Mouse (Mus musculus) urinary bladder, adult 18-20 months (tissue): ENCODE data around the gene Arsb.

Experiments
- DNase-seq, 2 experiments: peaks; one replicate each; pipeline ENCODE4 v3.0.0; 2022; ENCODE audit warnings: low spot score in 2 of 2, mixed read lengths in 2 of 2

The Arsb gene

DNA sequence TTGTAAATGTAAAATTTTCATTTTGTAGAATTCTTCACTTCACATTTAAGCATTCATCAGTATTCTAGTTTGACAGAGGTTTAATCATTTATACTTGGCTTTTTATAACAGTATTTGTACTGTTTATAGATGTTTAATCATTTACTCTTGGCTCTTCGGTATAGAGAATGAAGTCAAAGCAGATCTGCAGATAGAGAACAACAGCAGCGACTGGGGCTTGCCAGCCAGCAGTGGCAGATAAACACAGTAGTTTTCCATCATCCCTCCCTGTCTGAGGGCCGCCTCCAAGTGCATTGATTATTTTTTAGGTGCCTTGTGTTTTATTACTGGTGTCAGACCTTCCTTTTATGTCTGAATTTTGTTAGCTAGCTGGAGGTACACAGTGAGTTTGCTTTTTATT lies 118.6 kb downstream of the Arsb start:
- DNase-seq, result no peak

DNA sequence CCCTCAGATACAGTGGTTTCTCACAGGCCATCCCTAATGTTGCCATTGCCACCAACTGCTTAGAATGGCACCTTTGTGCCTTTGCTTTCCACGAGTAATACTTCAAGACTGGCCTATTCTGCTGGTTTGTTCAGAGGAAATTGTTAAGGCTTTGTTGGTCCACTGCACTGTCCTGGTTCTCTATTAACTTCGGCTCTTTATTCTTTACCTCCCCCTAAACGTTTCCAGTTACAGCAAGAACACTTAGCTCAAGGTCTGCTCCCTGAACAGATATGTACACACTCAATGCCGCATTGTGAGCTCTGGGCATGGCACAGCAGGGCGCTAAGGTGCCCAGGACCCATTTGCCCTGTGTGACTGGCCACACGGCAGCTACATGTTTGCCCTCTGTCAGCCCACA lies 119.8 kb downstream of the Arsb start:
- DNase-seq, result no peak

DNA sequence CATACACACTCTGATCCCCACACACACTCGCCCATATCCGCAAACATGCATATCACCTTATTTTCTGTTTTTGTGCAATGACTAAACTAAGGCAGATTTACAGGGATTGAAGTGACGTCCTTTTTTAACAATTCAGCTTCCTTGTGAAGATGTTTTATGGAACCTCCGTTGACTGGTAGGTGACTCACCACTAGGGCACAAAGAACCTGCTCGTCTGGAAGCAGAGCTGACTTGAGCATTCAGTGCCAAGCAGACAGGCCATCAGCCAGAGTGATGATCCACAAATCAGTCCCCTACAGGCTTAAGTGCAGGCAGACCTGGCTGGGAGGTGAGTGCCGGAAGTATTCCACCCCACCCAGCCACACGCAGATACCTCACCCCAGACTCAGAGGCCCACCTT lies 120.7 kb downstream of the Arsb start:
- no peak for DNase-seq

DNA sequence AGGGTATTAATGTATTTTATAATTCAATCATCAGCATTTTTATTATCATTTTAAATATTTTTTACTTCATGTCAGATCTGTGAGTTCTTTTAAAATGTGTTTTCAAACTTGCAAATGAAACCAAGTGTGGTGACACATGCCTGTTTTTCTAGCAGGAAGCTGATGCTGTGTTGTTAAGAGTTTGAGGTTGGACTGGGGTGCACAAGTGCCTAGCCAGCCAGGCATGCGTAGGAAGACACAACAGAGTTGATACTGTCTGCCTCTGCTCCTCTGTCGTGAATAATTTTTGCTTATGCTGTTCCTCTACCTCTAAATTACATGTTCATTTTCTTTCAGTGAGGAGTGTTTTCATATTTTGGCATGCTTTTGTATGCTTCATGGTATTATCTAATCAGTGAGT lies 122.7 kb downstream of the Arsb start:
- no peak for DNase-seq

DNA sequence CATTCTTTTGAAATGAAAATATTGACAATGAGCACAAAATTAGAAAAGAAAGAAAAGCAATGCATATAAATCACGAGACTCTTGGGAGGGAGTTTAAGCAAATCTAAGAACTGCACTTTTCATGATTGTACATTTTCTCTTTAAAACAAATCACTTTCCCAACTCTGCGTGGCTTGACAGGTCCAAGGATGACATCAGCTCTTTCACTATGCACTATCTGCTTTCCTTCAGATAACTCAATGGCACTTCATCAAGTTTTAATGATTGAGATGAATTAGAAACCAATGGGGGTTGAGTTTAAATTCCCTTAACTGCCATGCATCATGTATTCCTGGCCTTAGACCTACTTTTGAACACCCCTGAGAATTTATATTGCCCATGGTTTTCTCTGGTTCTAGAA lies 124.0 kb downstream of the Arsb start:
- DNase-seq, result no peak

DNA sequence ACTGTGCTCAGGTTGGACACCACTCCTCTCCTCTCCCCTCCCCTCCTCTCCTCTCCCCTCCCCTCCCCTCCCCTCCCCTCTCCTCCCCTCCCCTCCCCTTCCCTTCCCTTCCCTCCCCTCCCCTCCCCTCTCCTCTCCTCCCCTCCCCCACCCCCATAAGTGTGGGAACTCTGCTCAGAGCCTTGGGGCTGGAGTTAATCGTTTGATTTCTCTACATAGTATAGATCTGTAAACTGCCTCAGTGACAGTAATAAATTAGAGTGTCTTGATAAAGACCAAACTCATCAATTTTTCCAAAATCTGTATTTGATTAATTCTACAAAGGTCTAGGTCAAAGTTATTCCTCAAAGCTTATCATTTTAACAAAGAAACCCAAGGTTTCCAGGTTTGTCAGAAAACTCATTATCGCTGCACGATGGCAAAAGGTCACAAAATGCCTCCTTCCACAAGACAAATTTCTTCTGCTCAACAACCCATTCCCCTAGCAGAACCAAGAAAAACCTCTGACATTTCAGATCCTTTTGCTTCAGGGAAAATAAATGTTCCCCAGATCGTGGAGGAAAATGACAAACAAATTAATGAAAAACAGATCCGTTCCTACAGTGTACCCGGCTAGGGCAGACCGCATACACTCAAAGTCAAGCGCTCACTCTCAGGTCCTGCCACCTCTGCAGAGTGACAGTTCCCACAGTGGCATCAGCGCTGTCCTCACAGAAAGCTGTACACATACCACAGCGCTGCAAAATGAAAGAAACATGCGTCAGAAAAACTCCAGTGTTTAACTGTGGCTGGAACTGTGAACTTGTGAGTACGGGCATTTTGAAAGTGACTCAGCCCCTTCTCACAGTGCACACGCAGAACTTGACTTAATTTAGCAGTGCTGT lies 126.8 kb downstream of the Arsb start:
- DNase-seq, result no peak

DNA sequence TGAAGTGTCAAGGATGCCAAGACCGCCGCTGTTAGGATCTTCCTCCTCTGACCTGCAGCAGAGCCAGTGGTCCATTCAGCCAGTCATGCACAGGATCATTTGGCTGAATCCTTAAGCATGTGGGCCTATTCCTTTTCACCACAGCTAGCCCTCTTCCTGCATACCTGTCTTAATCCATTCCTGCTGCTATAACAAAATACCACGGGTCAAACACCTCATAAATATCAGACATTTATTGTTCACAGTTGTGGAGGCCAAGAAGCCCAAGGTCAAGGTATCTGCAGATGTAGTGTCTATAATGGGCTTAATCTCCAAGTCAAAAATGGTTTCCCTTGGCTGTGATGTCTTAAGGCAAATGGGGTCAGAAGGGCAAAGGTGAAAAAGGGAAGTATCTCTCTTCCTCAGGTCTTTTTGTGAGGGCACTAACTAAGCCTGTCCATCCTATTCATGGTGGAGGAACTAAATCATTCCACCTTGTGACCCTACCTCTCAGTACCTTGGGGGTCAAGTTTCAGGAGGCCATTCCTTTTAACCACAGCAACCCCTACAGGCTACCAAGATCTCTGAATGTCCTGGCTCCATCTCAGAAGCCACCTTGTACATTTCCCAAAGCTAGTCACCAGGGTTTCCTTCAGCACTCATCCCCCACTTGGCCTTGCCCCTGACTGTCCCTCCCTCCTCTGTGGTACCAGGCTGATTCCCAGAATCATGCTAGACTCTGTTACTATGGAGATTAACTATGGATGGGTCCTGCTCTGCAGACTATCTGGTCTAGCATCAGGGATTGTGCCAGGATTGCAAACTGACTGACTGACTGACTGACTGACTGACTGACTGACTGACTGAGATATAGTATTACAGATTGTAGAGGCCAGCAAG lies 128.2 kb downstream of the Arsb start:
- no peak for DNase-seq

DNA sequence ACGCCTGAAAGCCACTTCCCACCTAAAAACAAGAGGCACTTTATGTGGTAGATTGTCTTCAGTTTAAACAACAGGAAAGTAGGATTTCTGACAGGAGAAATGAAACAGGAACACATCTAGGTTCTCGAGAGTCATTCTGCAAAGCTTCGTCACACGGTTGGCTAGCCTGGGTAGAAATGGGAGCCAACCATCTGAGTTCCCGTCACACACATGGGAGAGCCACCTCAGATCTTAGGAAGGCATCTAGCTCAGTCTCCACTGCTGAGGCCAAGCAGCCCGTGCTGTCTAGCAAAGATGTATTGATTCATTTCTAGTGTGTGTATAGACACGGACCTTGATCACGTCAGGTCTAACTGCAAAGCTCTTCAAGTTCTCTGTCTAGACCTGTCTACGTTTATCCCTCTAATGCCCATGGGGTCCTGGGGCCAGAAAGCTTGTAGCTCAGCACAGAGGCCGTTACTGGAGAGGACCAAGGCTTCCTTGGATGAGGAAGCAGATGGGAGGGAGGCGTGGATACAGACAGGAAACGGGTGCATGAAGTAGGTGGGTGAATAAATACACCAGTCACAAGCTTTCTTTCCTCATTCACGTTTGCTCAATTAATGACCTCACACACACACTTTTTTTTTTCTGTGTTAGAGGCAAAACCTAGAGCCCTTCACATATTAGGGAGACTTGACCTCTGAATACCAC lies 129.7 kb downstream of the Arsb start:
- no peak for DNase-seq

DNA sequence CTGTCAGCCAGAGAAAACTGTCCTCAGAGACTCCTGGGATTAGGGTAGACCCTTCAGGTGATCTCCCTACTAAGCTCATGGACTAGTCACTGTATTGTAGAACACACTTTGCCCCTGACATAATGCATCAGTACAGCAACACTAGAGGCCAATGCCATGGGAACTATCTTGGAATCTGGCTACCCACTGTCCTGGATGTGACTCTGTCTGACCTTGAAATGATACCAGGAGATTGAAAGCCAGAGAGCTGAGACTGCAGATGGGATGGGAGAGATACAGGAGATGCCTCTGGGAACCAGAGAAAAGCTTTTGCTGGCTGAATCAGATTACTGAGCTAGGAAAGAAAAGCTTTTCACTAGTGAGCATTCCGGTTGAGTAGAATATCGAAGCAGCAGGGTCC lies 130.7 kb downstream of the Arsb start:
- no peak for DNase-seq

DNA sequence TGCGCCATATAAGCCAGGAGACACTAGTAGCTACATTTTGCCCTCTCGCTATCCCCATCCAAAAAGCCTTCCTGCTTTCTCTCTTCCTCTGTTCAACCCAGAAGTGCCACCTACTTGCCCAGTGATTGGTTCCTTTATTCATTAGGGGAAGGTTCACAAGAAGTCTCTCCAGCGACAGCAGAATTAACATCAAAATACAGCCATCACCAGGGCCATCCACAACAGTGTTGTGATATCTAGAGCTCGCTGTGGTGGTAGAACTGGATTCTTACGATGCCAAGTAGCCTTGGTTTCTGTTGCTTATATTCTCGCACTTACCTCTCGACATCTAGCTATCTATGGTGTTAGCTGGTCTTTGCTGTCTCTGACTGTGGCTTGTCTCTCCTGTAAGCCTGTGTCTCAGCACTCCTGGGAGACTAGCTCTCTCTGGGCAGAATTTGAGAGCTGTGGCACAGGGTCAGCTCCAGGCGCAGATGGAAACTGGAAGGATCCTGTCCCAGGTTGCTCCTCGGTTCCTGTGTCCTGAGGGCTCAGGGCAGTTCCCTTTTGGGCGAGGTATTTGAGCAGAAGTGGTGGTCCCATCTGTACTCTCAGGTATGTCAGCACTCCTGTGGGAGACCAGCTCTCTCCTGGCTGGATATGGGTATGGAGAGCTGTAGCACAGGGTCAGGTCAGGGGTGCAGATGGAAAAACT lies 135.3 kb downstream of the Arsb start:
- no peak for DNase-seq

DNA sequence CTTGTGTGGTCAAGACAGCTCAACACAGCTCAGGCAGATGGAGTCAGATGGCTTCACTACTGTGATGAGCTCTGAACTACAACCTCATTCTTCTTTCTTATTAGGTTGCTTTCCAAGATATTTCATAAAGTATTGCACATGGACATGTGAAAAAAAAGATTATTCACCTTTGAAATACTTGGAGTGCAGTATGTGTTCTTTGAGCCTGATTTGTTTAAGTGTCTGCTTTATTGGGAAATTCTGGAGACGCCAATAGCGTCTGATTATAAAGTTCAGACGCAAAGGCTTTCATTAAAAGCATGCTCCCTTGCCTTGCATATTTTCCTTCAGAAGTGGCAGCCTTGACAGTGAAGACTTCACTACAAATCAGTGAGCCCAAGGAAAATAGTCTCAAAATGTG lies 136.5 kb downstream of the Arsb start:
- no peak for DNase-seq

DNA sequence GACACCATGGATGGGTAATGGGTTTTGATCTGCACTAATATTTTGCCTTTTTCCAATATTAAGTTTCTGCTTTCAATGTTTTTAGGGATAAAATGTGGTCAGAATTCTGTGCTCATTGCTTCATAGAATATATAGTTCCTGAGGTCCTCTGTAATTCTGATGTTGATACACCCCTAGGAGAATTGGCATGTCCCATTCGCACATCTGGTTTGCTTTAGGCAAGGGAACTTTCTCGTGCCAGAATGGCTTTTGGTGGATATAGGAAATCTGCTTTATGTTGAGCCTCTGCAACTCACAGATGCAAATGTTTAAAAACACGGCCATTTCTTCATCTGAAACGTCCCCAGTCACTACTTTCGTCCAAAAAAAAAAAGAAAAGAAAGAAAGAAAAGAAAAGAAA lies 138.4 kb downstream of the Arsb start:
- DNase-seq, result no peak

DNA sequence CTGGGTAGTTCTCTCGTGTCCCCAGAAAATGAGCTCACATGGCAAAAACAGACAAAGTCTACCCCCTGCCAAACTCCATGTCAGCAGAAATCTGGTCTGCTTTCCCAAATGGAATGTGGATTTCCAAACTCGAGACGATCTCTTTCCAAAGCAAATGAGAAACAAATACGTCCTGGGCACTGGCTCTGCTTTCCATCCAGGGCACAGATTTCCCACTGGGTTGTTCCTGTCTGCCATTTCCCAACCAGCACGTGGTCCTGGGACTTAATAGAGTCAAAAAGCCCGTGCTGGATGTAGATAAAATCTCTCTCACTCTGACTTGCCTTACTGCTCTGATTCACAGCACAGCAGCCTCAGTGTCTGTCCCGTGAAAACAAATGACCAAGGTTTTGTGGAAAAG lies 139.6 kb downstream of the Arsb start:
- DNase-seq, result no peak

DNA sequence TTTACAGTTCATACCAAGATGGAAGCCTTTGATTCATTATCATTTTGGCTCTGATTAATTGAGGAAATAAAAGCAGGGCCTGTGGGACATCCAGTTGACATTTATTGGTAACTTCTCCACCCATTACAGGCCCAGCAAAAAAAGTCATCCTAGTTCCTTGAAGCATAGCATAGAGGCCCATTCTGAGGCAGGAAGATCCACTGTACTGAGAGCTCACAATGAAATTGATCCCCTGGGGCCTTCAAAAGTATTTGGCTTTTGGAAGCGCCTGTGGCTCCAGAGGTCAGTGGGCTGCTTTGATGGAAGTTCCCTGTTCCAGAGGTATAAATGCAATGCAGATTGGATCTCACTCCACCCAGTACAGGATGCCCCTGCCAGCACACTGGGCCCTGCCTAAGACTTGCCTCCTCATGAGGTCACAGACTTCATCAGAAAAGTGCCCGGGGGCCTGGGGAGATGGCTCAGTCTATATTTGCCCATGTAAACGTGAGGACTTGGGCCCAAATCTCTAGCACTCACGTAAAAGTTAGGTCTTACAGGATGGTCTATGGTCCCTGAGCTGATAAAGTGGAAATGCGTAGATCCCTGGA lies 141.0 kb downstream of the Arsb start:
- no peak for DNase-seq

DNA sequence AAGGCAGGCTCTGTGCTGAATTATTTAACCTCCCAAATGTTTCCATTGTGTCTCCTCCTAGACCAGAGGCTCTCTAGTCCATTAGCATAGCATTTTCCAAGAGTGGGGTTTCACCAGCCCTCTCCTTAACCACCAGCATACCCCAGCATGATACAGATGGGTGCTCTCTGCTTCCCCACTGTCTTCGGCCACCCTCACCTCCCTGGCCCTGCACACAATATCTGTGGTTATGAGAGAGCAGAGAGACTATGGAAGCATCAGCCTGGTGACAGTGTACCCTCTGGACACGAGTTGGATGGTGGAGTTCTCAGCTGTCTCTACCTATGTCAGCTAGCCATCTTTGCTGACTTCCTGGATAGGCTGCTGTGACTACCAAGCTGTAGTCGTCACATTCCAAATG lies 142.8 kb downstream of the Arsb start:
- no peak for DNase-seq

DNA sequence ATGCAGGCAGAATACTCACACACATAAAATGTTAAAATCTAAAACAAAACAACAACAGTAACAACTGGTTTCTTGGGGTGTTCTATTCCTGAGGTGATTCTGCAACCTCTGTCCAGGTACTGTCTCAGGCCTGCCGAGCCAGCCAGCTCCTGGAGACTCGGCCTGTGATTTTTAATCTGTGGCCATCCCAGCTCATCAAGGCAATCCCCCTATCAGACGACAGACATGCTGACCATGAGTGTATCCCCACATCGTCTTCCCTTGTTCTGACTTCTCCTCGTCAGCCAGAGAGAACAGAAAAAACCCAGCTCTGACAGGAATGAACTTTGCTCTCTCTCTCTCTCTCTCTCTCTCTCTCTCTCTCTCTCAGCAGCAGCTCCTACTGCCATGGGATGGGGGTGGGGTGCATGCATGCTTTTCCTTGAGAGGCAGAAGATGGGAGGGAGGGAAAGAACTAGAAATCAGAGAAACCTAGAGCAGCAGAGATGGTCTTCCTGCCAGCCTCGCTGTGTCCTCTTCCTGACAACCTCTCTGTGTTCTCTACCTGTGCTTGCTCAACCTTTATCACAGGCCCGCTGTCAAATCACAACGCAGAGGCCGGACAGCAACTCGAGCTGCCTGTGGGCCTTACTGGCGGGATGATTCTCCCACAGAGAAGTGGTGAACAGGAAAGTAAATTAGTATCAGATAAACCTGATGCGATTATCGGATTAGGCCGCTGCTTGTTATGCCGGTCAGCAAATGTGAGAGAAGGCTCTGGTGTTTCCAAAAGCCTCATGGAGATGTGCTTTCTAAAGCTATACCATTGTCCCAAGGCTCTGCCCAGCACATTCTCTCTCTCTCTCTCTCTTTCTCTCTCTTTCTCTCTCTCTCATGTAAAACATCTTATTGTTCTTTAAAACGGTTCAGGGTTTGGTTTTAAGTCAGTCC lies 144.5 kb downstream of the Arsb start:
- no peak for DNase-seq

DNA sequence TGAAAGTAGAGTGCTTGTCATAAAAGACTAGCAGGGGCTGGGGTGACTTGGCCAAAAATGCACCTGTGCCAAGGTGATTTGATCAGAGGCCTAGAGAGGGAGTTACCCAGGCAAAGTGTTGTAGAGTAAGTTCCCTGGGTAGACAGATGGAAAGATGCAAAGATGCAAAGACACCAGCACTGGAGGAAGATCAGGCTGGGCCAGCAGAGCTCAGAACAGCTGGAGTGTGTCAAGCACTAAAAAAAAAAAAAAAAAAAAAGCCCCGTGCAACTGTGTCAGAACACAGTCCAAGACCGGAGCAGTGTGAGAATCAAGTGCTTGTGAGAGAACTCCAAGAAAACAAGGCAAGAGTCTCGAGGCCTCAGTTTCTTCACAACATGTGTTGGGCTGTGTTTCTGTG lies 148.1 kb downstream of the Arsb start:
- DNase-seq, result no peak

DNA sequence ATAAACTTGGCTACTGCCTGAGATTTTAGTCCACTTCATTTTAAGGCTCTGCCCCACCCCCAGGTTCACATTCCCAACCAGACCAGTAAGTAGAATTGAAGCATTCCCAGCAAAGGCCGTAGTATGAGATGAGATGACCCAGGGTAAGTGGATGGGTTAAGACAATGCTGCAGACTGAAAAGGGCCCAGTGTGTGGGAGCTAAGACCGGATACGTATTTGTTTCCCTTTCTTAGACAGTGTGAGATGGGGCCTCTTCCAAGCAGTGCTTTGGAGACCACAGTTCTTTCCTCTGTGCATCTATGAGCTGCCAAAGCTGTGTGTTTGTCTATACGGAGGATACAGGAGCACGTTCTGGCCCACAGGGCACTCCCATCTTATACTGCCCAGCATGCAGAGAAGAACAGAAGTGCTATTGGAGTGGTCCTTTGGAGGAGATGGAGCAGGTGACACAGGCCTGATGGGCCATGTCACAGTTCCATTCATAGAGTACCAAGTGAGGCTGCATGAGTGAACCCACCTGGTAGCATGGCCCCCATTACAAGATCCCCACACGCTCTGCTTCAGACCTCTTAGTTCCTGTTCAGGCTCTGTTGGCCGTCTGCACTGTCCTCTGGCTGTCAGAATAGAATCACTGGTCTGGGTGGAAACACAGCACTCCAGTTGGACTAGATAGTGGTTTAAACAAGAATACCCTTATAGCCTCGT lies 148.8 kb downstream of the Arsb start:
- DNase-seq, result no peak

DNA sequence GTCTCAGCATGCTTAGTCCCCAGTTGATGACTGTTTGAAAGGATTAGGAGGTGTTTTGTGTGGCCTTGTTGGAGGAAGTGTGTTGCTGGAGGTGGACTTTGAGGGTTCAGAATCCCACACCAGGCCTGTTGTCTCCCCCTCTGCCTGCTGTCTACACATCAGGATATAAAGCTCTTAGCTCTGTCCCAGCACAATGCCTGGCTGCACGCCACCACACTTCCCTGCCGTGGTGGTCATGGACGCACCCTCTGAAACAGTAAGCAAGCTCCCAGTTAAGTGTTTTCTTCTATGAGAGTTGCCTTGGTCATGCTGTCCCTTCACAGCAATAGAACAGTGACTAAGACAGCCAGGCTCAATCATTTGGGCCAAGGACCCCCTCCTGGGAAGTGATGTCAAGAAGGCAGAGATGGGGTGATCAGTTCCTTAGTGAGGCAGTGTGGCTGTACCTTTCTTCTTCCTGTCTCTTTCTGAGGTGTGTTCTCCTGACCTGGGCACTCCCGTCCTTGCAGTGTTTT lies 149.4 kb downstream of the Arsb start:
- DNase-seq, result no peak
